Mouse (Mus musculus) MEL (cell line): ENCODE measurements around the gene Tpcn1. TPM values are rescaled to one million over a fixed set of nuclear protein-coding genes. Genes with fewer than 3 reads are reported as not detected.

Source experiments
- DNase-seq: peaks from one replicate; pipeline ENCODE4 v3.0.0; 2011; ENCODE audit warnings: low read depth, low spot score
- H3K27ac ChIP-seq: 2 replicates; pipeline ENCODE4 v1.5.1; 2012; ENCODE audit warnings: low read depth, mild to moderate bottlenecking, control low read depth, low read length, moderate library complexity; ENCODE audit not compliant: control insufficient read depth
- H3K27me3 ChIP-seq, 2 experiments: fragments of 150-350 bp in 1 of 2; sonication (generic) in 1 of 2; 2 replicates each; pipeline ENCODE4 v1.6.1; 2012; ENCODE audit warnings: low read length in 2 of 2, mild to moderate bottlenecking in 2 of 2, improper control_type of control experiment in 1 of 2, moderate library complexity in 1 of 2; ENCODE audit not compliant: insufficient read depth in 2 of 2, control insufficient read depth in 1 of 2
- H3K36me3 ChIP-seq, 2 experiments: 2 replicates each; pipeline ENCODE4 v1.6.1; 2012 to 2014; ENCODE audit warnings: low read length in 2 of 2, improper control_type of control experiment in 1 of 2, inconsistent platforms in 1 of 2, mild to moderate bottlenecking in 1 of 2; ENCODE audit not compliant: insufficient read depth in 2 of 2, control insufficient read depth in 1 of 2
- H3K4me1 ChIP-seq, 2 experiments: fragments of 150-350 bp in 1 of 2; sonication (generic) in 1 of 2; 2 replicates each; pipeline ENCODE4 v1.6.1; 2012; ENCODE audit warnings: low read length in 2 of 2, improper control_type of control experiment in 1 of 2, mild to moderate bottlenecking in 1 of 2; ENCODE audit not compliant: insufficient read depth in 2 of 2, control insufficient read depth in 1 of 2
- H3K4me3 ChIP-seq, 2 experiments: fragments of 150-350 bp in 1 of 2; sonication (generic) in 1 of 2; 2 replicates each; pipeline ENCODE4 v1.5.1; 2012; ENCODE audit warnings: low read depth in 2 of 2, low read length in 2 of 2, mild to moderate bottlenecking in 2 of 2, moderate library complexity in 2 of 2, control low read depth in 1 of 2, improper control_type of control experiment in 1 of 2; ENCODE audit not compliant: control insufficient read depth in 1 of 2, insufficient read depth in 1 of 2
- H3K79me2 ChIP-seq: 2 replicates; pipeline ENCODE4 v1.6.1; 2012; ENCODE audit warnings: mild to moderate bottlenecking, low read length, moderate library complexity; ENCODE audit not compliant: control insufficient read depth, poor library complexity, insufficient read depth
- H3K9ac ChIP-seq: 2 replicates; pipeline ENCODE4 v1.6.1; 2012; ENCODE audit warnings: low read depth, mild to moderate bottlenecking, control low read depth, low read length, moderate library complexity; ENCODE audit not compliant: control insufficient read depth, poor library complexity, severe bottlenecking
- H3K9me3 ChIP-seq: fragments of 150-350 bp; sonication (generic); replicated peaks from 2 replicates; pipeline ENCODE4 v1.6.1; 2012; ENCODE audit warnings: mild to moderate bottlenecking, low read length, improper control_type of control experiment, moderate library complexity; ENCODE audit not compliant: insufficient read depth
- BHLHE40 ChIP-seq: IDR thresholded peaks from 2 replicates; pipeline ENCODE4 v1.6.1; 2012; ENCODE audit warnings: low read depth, mild to moderate bottlenecking, inconsistent platforms, low read length, improper control_type of control experiment, borderline replicate concordance
- CHD1 ChIP-seq: IDR thresholded peaks from 2 replicates; pipeline ENCODE4 v1.6.1; 2012; ENCODE audit warnings: low read depth, mild to moderate bottlenecking, inconsistent platforms, low read length, improper control_type of control experiment
- CHD2 ChIP-seq: IDR thresholded peaks from 2 replicates; pipeline ENCODE4 v1.6.1; 2011; ENCODE audit warnings: low read length, improper control_type of control experiment
- ELF1 ChIP-seq: IDR thresholded peaks from 2 replicates; pipeline ENCODE4 v1.6.1; 2014; ENCODE audit warnings: low read depth, mild to moderate bottlenecking, inconsistent platforms, low read length, improper control_type of control experiment, moderate library complexity
- EP300 ChIP-seq, 2 experiments: IDR thresholded peaks; 2 replicates each; pipeline ENCODE4 v1.6.1; 2011; ENCODE audit warnings: improper control_type of control experiment in 2 of 2, low read length in 2 of 2, low read depth in 1 of 2, mild to moderate bottlenecking in 1 of 2
- JUND ChIP-seq: IDR thresholded peaks from 2 replicates; pipeline ENCODE4 v1.6.1; 2011; ENCODE audit warnings: low read depth, mild to moderate bottlenecking, improper control_type of control experiment, low read length
- KAT2A ChIP-seq: conservative IDR thresholded peaks from 2 replicates; pipeline ENCODE4 v1.6.1; 2012; ENCODE audit warnings: low read depth, low read length, improper control_type of control experiment, inconsistent platforms
- MAFK ChIP-seq: IDR thresholded peaks from 2 replicates; pipeline ENCODE4 v1.6.1; 2011; ENCODE audit warnings: low read depth, mild to moderate bottlenecking, low read length, improper control_type of control experiment, borderline replicate concordance
- MAX ChIP-seq: IDR thresholded peaks from 2 replicates; pipeline ENCODE4 v1.6.1; 2011; ENCODE audit warnings: low read length, improper control_type of control experiment
- MXI1 ChIP-seq: IDR thresholded peaks from 2 replicates; pipeline ENCODE4 v1.6.1; 2011; ENCODE audit warnings: mild to moderate bottlenecking, low read depth, low read length, improper control_type of control experiment
- MYB ChIP-seq: IDR thresholded peaks from 2 replicates; pipeline ENCODE4 v1.6.1; 2011; ENCODE audit warnings: mild to moderate bottlenecking, low read depth, low read length, improper control_type of control experiment
- MYC ChIP-seq: IDR thresholded peaks from 2 replicates; pipeline ENCODE4 v1.6.1; 2011; ENCODE audit warnings: low read depth, mild to moderate bottlenecking, low read length, improper control_type of control experiment, moderate library complexity
- NRF1 ChIP-seq: IDR thresholded peaks from 2 replicates; pipeline ENCODE4 v1.6.1; 2014; ENCODE audit warnings: low read depth, mild to moderate bottlenecking, inconsistent platforms, low read length, improper control_type of control experiment, moderate library complexity; ENCODE audit not compliant: poor library complexity, insufficient read depth, severe bottlenecking
- POLR2A ChIP-seq, 2 experiments: IDR thresholded peaks; 2 replicates each; pipeline ENCODE4 v1.6.1; 2011 to 2012; ENCODE audit warnings: low read length in 2 of 2, mild to moderate bottlenecking in 2 of 2, control low read depth in 1 of 2, improper control_type of control experiment in 1 of 2, low read depth in 1 of 2, moderate library complexity in 1 of 2; ENCODE audit not compliant: control insufficient read depth in 1 of 2, insufficient read depth in 1 of 2, poor library complexity in 1 of 2
- POLR2AphosphoS2 ChIP-seq: IDR thresholded peaks from 2 replicates; pipeline ENCODE4 v1.6.1; 2011; ENCODE audit warnings: low read length, improper control_type of control experiment
- POLR2AphosphoS5 ChIP-seq: IDR thresholded peaks from 2 replicates; pipeline ENCODE4 v1.6.1; 2012; ENCODE audit warnings: low read depth, borderline replicate concordance, mild to moderate bottlenecking, inconsistent platforms, low read length, moderate library complexity, mixed read lengths
- RAD21 ChIP-seq: IDR thresholded peaks from 2 replicates; pipeline ENCODE4 v1.6.1; 2011; ENCODE audit warnings: mild to moderate bottlenecking, low read depth, low read length, improper control_type of control experiment
- RCOR1 ChIP-seq: IDR thresholded peaks from 2 replicates; pipeline ENCODE4 v1.6.1; 2012; ENCODE audit warnings: low read depth, mild to moderate bottlenecking, inconsistent platforms, low read length, improper control_type of control experiment
- SMC3 ChIP-seq: IDR thresholded peaks from 2 replicates; pipeline ENCODE4 v1.6.1; 2011; ENCODE audit warnings: low read depth, low read length, improper control_type of control experiment
- TAL1 ChIP-seq: IDR thresholded peaks from 2 replicates; pipeline ENCODE4 v1.6.1; 2012; ENCODE audit warnings: mild to moderate bottlenecking, inconsistent platforms, low read length, moderate library complexity, mixed read lengths
- TBP ChIP-seq: IDR thresholded peaks from 2 replicates; pipeline ENCODE4 v1.8.0; 2011; ENCODE audit warnings: low read depth, low read length, improper control_type of control experiment
- TCF12 ChIP-seq: IDR thresholded peaks from 2 replicates; pipeline ENCODE4 v1.6.1; 2014; ENCODE audit warnings: low read depth, mild to moderate bottlenecking, inconsistent platforms, low read length, improper control_type of control experiment, moderate library complexity
- USF1 ChIP-seq: IDR thresholded peaks from 2 replicates; pipeline ENCODE4 v1.6.1; 2014; ENCODE audit warnings: low read depth, mild to moderate bottlenecking, inconsistent platforms, low read length, improper control_type of control experiment, moderate library complexity
- USF2 ChIP-seq, 2 experiments: IDR thresholded peaks; 2 replicates each; pipeline ENCODE4 v1.6.1; 2011 to 2012; ENCODE audit warnings: improper control_type of control experiment in 2 of 2, low read length in 2 of 2, borderline replicate concordance in 1 of 2, inconsistent platforms in 1 of 2, low read depth in 1 of 2, mild to moderate bottlenecking in 1 of 2; ENCODE audit not compliant: insufficient read depth in 1 of 2
- ZC3H11A ChIP-seq: IDR thresholded peaks from 2 replicates; pipeline ENCODE4 v1.6.1; 2012; ENCODE audit warnings: low read depth, mild to moderate bottlenecking, inconsistent platforms, low read length, improper control_type of control experiment
- ZMIZ1 ChIP-seq: IDR thresholded peaks from 2 replicates; pipeline ENCODE4 v1.6.1; 2012; ENCODE audit warnings: low read depth, mild to moderate bottlenecking, inconsistent platforms, low read length, improper control_type of control experiment, moderate library complexity
- ZNF384 ChIP-seq: IDR thresholded peaks from 2 replicates; pipeline ENCODE4 v1.6.1; 2012; ENCODE audit warnings: low read depth, mild to moderate bottlenecking, inconsistent platforms, low read length, improper control_type of control experiment
- polyA plus RNA-seq, 2 experiments: library from polyadenylated mRNA; stranded (reverse) in 1 of 2; unstranded in 1 of 2; fragments of >175 nt in 1 of 2; fragments of >200 nt in 1 of 2; gene quantifications; 2 replicates each; pipeline versions ENCODE4 v1.2.1 to v1.2.4; 2012; ENCODE audit warnings: low replicate concordance in 2 of 2, low read depth in 1 of 2; ENCODE audit not compliant: insufficient read length in 2 of 2, insufficient read depth in 1 of 2, missing spikeins in 1 of 2
- total RNA-seq: library from RNA; depleted of rRNA; stranded (reverse); fragments of 300-350 nt; gene quantifications from 2 replicates; pipeline ENCODE4 v1.2.3, GENCODE M21; 2012

Gene Tpcn1
- total and polyA plus RNA-seq, 3 experiments = 11.3 to 43.2 TPM; not detected in 1

- peak; percentile 64; the same call in 1 of the 2 replicates for TF ChIP-seq TCF12
- TF ChIP-seq MYC = no peak
- peak; percentile 12; the same call in 1 of the 2 replicates for TF ChIP-seq CHD2
- no peak for TF ChIP-seq NRF1
- TF ChIP-seq ELF1 = no peak
- TF ChIP-seq POLR2AphosphoS5 = no peak
- no peak for TF ChIP-seq ZMIZ1
- TF ChIP-seq POLR2AphosphoS2 = no peak
- TF ChIP-seq TBP = no peak
- no peak for TF ChIP-seq SMC3
- TF ChIP-seq TAL1 = no peak
- no peak for TF ChIP-seq JUND
- no peak for TF ChIP-seq RCOR1
- no peak for TF ChIP-seq CHD1
- peak; percentile 54; the same call in 1 of the 2 replicates for TF ChIP-seq MYB
- TF ChIP-seq ZNF384 = no peak
- peak; percentile 77 to 90 for TF ChIP-seq EP300 (IDR thresholded peaks at IDR 0.05; ENCODE audit: low read depth in 1 of 2, low read length in 2 of 2)
Observed at GRCm38 (mm10) chr5:120599625-120600024, 11.2 kb upstream of the Tpcn1 start (continued).

- H3K4me1 ChIP-seq = peaks cover 4 to 17% of the 10 kb centered on the region in 2 experiments
- no peaks in the 10 kb centered on the region for H3K79me2 ChIP-seq
- TF ChIP-seq TAL1 = no peak
- TF ChIP-seq RAD21 = no peak
- TF ChIP-seq POLR2AphosphoS5 = no peak
- TF ChIP-seq USF1 = no peak
- TF ChIP-seq TCF12 = no peak
- no peak for TF ChIP-seq MAFK
- TF ChIP-seq ZC3H11A = no peak
- TF ChIP-seq POLR2A (IDR thresholded peaks at IDR 0.05; ENCODE audit: control insufficient read depth in 1 of 2, insufficient read depth in 1 of 2, low read depth in 1 of 2, low read length in 2 of 2, poor library complexity in 1 of 2) = no peak
- no peak for TF ChIP-seq KAT2A
- no peak for TF ChIP-seq ELF1
- no peak for TF ChIP-seq BHLHE40
- no peak for TF ChIP-seq MYC
- TF ChIP-seq RCOR1 = no peak
- TF ChIP-seq USF2 (IDR thresholded peaks at IDR 0.05; ENCODE audit: borderline replicate concordance in 1 of 2, insufficient read depth in 1 of 2, low read depth in 1 of 2, low read length in 2 of 2) = no peak
- TF ChIP-seq MAX = no peak
- TF ChIP-seq MXI1 = no peak
Observed at GRCm38 (mm10) chr5:120594485-120594884, 6.0 kb upstream of the Tpcn1 start.

More at GRCm38 (mm10) chr5:120594485-120594884, 6.0 kb upstream of the Tpcn1 start:
- no peak overlapping the region for H3K9ac ChIP-seq
- no peak overlapping the region for H3K4me3 ChIP-seq
- H3K36me3 ChIP-seq = peaks cover 0 to 9% of the 10 kb centered on the region in 2 experiments; a peak in 2 of 4 replicates
- H3K27ac ChIP-seq = no peak overlapping the region
- no peak for DNase-seq
- H3K9me3 ChIP-seq = no peaks in the 10 kb centered on the region
- H3K27me3 ChIP-seq = no peaks in the 10 kb centered on the region
